Mouse (Mus musculus): ENCODE data around the gene Zfp979.

- TF ChIP-seq NELFE (IDR thresholded peaks at IDR 0.05; ENCODE audit: low read depth, low read length) = no peak
- TF ChIP-seq CTCF (IDR thresholded peaks at IDR 0.05 in 2 of 3, conservative IDR thresholded peaks at IDR 0.05 in 1 of 3; ENCODE audit: control insufficient read depth in 1 of 3, insufficient read depth in 1 of 3, low read depth in 2 of 3, low read length in 3 of 3, poor library complexity in 1 of 3, severe bottlenecking in 1 of 3) = no peak
- TF ChIP-seq EP300 (IDR thresholded peaks at IDR 0.05; ENCODE audit: low read depth in 1 of 2, low read length in 2 of 2) = no peak
- no peak for TF ChIP-seq CHD2 (IDR thresholded peaks at IDR 0.05; ENCODE audit: low read length)
- TF ChIP-seq KAT2A (conservative IDR thresholded peaks at IDR 0.05; ENCODE audit: low read depth, low read length) = no peak
- no peak for TF ChIP-seq POLR2A (IDR thresholded peaks at IDR 0.05; ENCODE audit: control insufficient read depth in 1 of 2, insufficient read depth in 1 of 2, low read depth in 1 of 2, low read length in 2 of 2, poor library complexity in 1 of 2)
- TF ChIP-seq NRF1 (IDR thresholded peaks at IDR 0.05; ENCODE audit: insufficient read depth, low read depth, low read length, poor library complexity, severe bottlenecking) = no peak
- TF ChIP-seq CHD1 (IDR thresholded peaks at IDR 0.05; ENCODE audit: low read depth, low read length) = no peak
- TF ChIP-seq TCF12 (IDR thresholded peaks at IDR 0.05; ENCODE audit: low read depth, low read length) = no peak
- no peak for TF ChIP-seq RAD21 (IDR thresholded peaks at IDR 0.05; ENCODE audit: low read depth, low read length)
These were observed 38.5 kb downstream of the Zfp979 start for GRCm38 (mm10) chr4:147603806-147604205.

All from MEL (cell line).